Mouse (Mus musculus) forebrain, embryonic 14.5 days (tissue): ENCODE measurements around the gene Frk. TPM values are rescaled to one million over a fixed set of nuclear protein-coding genes. Genes with fewer than 3 reads are reported as not detected.

Source experiments
- ATAC-seq: fragments of 200-750 bp; cut with Nextera tagmentation; 2 replicates; pipeline ENCODE4 v1.8.0; 2017; ENCODE audit warnings: mild to moderate bottlenecking, moderate library complexity
- DNase-seq: peaks from one replicate; pipeline ENCODE4 v3.0.0-alpha.2; 2015; ENCODE audit warnings: low spot score
- H3K27ac ChIP-seq: fragments of 300-500 bp; sonication (generic); 2 replicates; pipeline ENCODE4 v1.5.1; 2014; ENCODE audit warnings: low read depth, mild to moderate bottlenecking, control low read depth, low read length, moderate library complexity
- H3K27me3 ChIP-seq: fragments of 300-500 bp; sonication (generic); replicated peaks from 2 replicates; pipeline ENCODE4 v1.6.1; 2014; ENCODE audit warnings: low read length, control low read depth, mixed read lengths; ENCODE audit not compliant: control insufficient read depth, insufficient read depth
- H3K36me3 ChIP-seq: fragments of 300-500 bp; sonication (generic); 2 replicates; pipeline ENCODE4 v1.6.1; 2014; ENCODE audit warnings: low read length, control low read depth; ENCODE audit not compliant: control insufficient read depth, insufficient read depth
- H3K4me1 ChIP-seq: fragments of 300-500 bp; sonication (generic); 2 replicates; pipeline ENCODE4 v1.6.1; 2014; ENCODE audit warnings: antibody characterized with exemption, low read length, control low read depth; ENCODE audit not compliant: control insufficient read depth, insufficient read depth
- H3K4me2 ChIP-seq: fragments of 300-500 bp; sonication (generic); 2 replicates; pipeline ENCODE4 v1.6.1; 2014; ENCODE audit warnings: mild to moderate bottlenecking, control low read depth, low read length
- H3K4me3 ChIP-seq: fragments of 300-500 bp; sonication (generic); 2 replicates; pipeline ENCODE4 v1.5.1; 2014; ENCODE audit warnings: low read depth, low read length, control low read depth
- H3K9ac ChIP-seq: fragments of 300-500 bp; sonication (generic); 2 replicates; pipeline ENCODE4 v1.6.1; 2014; ENCODE audit warnings: mild to moderate bottlenecking, low read length, control low read depth, moderate library complexity
- H3K9me3 ChIP-seq: fragments of 300-500 bp; sonication (generic); replicated peaks from 2 replicates; pipeline ENCODE4 v1.6.1; 2016; ENCODE audit warnings: low read length, control low read depth, mixed read lengths; ENCODE audit not compliant: control insufficient read depth
- WGBS: fragments of 180-500 bp; shearing (Covaris S2); extraction: QIAGEN DNeasy Blood & Tissue Kit; methylation state at CpG from one replicate; pipeline ENCODE4 v1.1.7; 2014; 5-methylcytosine and 5-hydroxymethylcytosine counted together
- polyA plus RNA-seq: library from polyadenylated mRNA; unstranded; fragments of >200 nt; fragmentation: Nextera tagmentation; extraction: Ambion mirVana; gene quantifications from 2 replicates; pipeline ENCODE4 v1.2.1, GENCODE M21; 2014

The Frk gene
- polyA plus RNA-seq, 1 experiment from 2014 or later: 0.60 TPM

DNA sequence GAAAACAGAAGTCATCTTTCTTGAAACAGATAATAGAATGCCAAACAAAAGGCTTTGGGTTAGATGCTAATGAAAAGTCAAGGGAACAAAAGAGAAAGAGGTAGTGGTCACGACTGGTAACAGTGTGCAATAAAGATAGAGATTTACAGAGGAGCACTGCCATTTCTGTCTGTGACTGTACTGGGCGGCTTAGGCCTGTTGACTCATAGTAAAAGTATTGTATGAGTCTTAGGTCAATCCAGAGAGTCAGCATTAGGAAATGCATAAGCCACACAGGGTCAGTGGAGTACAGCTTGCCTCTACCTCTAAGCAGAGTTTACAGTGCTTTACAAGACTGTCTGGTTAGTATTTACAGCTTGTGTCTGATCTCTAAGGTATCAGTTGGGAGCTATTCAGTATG is 24.6 kb downstream of the Frk start:
- 69% methylated on average over 2 of the region's 2 CpGs for WGBS
- ATAC-seq (no peak), DNase-seq (no peak)
- Histone ChIP-seq H3K27ac (no peak overlapping the region), H3K4me1 (no peaks in the 10 kb centered on the region), H3K27me3 (no peaks in the 10 kb centered on the region), H3K36me3 (no peaks in the 10 kb centered on the region), H3K4me3 (no peak overlapping the region), H3K4me2 (no peak overlapping the region), H3K9me3 (no peaks in the 10 kb centered on the region), H3K9ac (no peak overlapping the region)

DNA sequence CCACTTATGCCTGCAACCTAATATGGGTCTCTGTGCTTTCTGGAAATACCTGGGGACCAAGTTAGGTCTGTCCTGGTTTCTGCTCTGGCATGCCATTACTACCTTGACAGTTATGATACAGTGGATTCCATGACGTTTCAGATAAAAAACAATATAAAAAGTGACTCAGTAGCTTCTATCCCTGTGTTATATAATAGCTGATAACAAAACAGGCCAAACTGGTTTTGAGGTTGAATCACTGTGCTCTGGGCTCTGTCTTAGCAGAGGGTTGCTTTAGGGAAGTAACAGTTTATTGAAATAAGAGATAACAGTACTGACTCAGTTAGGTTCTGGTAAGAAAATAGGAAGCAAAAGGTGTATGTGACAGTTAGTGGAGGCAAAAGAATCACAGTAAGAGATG is 25.4 kb downstream of the Frk start:
- Histone ChIP-seq H3K4me3 (no peak overlapping the region), H3K9ac (no peak overlapping the region), H3K9me3 (no peaks in the 10 kb centered on the region), H3K36me3 (no peaks in the 10 kb centered on the region), H3K27me3 (no peaks in the 10 kb centered on the region), H3K4me2 (no peak overlapping the region), H3K4me1 (no peaks in the 10 kb centered on the region), H3K27ac (no peak overlapping the region)
- no peak for DNase-seq
- ATAC-seq: no peak
- WGBS: 75% methylated on average over 1 of the region's 1 CpGs

DNA sequence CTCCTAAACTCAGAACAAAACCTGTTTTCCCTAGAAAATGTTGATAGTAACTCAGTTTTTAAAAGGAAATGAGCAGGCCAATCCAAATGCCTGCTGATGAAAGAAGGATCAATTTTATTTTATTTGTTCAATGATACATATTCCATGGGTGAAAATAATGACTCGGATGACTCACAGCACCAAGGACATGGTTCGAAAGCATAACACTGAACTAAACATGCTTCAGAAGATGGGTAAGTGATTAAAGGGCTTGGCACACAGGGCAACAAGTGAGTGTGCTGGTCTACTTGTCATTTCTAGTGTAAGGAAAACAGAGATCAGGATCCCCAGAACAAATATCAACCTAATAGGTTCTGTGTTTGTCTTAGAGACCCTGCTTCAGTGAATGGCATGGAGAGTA is 26.1 kb downstream of the Frk start:
- H3K9ac ChIP-seq: no peak overlapping the region
- H3K4me2 ChIP-seq: no peak overlapping the region
- WGBS: 94% methylated on average over 2 of the region's 2 CpGs
- no peaks in the 10 kb centered on the region for H3K36me3 ChIP-seq
- no peak for ATAC-seq
- no peaks in the 10 kb centered on the region for H3K9me3 ChIP-seq
- no peak overlapping the region for H3K27ac ChIP-seq
- H3K4me1 ChIP-seq: no peaks in the 10 kb centered on the region
- no peak overlapping the region for H3K4me3 ChIP-seq
- no peak for DNase-seq
- no peaks in the 10 kb centered on the region for H3K27me3 ChIP-seq

DNA sequence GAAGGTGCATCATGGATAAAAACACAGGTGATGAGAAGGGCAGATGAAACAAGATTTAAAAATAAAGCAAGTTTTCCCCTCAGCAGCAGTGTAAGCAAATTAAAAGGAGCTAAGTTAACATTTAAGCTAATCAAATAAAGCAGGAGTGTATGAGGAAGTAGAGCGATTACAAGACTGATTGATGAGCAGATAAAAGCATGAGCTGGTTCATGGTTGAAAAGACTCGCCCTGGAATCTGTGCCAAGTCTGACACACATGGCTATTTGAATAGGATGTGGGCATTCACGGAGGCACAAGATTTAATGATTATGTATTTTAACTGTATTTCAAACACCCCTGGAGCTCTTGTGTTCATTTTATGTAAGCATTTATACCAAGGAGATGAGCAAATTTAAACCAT is 28.0 kb downstream of the Frk start:
- no peaks in the 10 kb centered on the region for H3K9me3 ChIP-seq
- H3K27ac ChIP-seq: no peak overlapping the region
- H3K36me3 ChIP-seq: no peaks in the 10 kb centered on the region
- ATAC-seq (no peak), DNase-seq (peak; percentile 4)
- WGBS: 63% methylated on average over 3 of the region's 3 CpGs
- H3K4me1 ChIP-seq: no peaks in the 10 kb centered on the region
- H3K4me3 ChIP-seq: no peak overlapping the region
- H3K9ac ChIP-seq: no peak overlapping the region
- H3K27me3 ChIP-seq: no peaks in the 10 kb centered on the region
- H3K4me2 ChIP-seq: no peak overlapping the region

DNA sequence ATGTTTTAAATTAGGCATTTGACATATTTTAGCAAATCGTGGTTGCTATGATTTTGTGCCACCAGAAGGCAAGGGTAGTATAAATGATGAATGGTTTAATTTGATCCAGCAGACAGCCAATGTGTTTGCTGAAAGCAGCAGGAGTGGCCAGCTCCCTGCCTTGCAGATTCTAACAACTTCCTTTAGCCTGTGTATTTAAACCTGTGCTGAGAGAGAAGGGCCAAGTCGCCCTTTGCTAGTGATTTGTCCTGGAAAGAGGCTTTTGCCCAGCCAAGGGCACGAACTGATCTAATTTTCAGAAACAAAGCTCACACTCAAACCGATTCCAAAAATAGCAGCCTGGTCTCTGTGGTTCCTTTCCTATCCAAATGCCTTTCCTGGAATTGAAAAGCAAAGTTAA is 29.4 kb downstream of the Frk start:
- H3K9me3 ChIP-seq: no peaks in the 10 kb centered on the region
- no peak overlapping the region for H3K9ac ChIP-seq
- 60% methylated on average over 4 of the region's 4 CpGs for WGBS
- DNase-seq (no peak), ATAC-seq (no peak)
- no peaks in the 10 kb centered on the region for H3K4me1 ChIP-seq
- no peaks in the 10 kb centered on the region for H3K36me3 ChIP-seq
- no peak overlapping the region for H3K4me2 ChIP-seq
- no peak overlapping the region for H3K4me3 ChIP-seq
- no peaks in the 10 kb centered on the region for H3K27me3 ChIP-seq
- H3K27ac ChIP-seq: no peak overlapping the region

DNA sequence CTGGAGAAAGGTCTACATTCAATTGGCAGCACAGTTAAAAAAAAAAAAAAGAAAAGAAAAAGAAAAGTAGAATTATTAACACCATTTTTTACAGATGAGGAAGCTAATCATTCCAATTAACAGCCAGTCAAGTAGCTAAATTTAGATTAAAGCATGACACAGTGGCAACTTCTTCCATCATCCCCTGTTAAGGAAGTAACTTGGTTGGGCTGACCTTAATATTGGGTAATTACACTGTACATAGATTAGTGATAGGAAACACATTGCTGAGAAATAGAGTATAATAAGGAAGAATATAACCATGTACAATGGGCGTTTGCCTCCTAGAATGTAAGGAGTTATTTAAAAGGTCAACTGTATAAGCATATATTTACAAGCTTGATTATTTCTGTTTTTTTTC is 42.4 kb downstream of the Frk start:
- Histone ChIP-seq H3K36me3 (no peaks in the 10 kb centered on the region), H3K27me3 (no peaks in the 10 kb centered on the region), H3K4me3 (no peak overlapping the region), H3K4me1 (no peaks in the 10 kb centered on the region), H3K9ac (no peak overlapping the region), H3K9me3 (no peaks in the 10 kb centered on the region), H3K27ac (no peak overlapping the region), H3K4me2 (no peak overlapping the region)
- DNase-seq (no peak), ATAC-seq (no peak)
- WGBS: 78% methylated on average over 1 of the region's 1 CpGs

DNA sequence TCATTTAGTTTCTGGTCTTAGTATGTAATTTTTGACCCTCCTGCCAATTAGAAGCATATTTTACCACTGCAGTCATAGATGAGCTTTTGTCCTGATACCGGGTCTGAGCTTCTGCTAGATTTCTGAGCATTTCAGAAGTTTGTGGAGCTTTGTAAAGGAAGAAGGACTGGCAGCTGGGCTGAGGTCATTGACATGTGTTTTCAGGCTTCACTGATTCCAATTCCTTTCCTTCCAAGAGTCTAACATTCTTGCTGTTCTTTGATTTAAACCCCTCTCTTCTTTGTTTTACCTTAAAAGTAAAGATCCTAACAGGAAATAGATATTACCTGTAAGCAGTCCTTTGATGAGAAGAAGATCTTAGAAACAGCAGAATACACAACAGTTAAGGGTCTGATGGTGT is 48.6 kb downstream of the Frk start:
- Histone ChIP-seq H3K4me2 (no peak overlapping the region), H3K27ac (no peak overlapping the region), H3K4me3 (no peak overlapping the region), H3K9me3 (no peaks in the 10 kb centered on the region), H3K4me1 (no peaks in the 10 kb centered on the region), H3K27me3 (no peaks in the 10 kb centered on the region), H3K9ac (no peak overlapping the region), H3K36me3 (no peaks in the 10 kb centered on the region)
- ATAC-seq (no peak), DNase-seq (no peak)
- WGBS: 63% methylated on average over 1 of the region's 1 CpGs

DNA sequence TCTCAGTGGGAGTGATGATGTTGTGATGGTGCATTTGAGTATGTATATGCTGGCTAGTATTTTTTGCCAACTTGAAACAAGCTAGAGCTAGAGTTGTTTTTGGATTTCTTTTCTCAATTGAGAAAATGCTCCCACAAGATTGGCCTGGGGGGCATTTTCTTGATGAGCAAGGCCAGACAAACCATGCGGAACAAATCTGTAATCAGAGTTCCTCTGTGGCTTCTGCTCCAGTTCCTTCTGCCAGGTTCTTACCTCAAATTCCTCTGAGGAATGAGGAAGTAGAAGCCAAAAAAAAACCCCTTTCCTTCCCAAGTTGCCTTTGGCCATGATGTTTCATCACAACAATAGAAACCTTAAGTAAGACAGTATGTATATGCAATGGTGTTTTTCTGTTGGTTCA is 49.3 kb downstream of the Frk start:
- H3K36me3 ChIP-seq: no peaks in the 10 kb centered on the region
- no peaks in the 10 kb centered on the region for H3K4me1 ChIP-seq
- H3K27me3 ChIP-seq: no peaks in the 10 kb centered on the region
- no peak overlapping the region for H3K4me2 ChIP-seq
- H3K9me3 ChIP-seq: no peaks in the 10 kb centered on the region
- 82% methylated on average over 1 of the region's 1 CpGs for WGBS
- no peak for ATAC-seq
- DNase-seq: no peak
- no peak overlapping the region for H3K9ac ChIP-seq
- H3K27ac ChIP-seq: no peak overlapping the region
- no peak overlapping the region for H3K4me3 ChIP-seq

DNA sequence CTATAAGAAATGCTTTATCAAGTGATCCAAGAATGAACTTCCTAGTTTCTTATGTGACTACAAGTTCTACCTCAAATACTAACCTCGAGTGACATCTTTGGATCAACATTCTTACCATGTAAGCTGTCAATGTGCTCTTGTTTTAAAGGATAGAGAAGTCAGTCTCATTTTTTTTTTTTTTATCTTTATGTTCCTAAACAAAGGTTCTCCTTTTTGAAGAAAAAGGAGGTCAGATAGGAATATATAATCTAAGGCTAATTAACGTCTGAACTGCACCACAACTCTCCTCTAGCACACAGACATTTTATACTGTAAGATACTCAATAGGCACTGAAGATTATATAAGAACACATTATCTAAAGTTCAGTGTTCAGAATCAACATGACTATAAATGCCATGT is 57.5 kb downstream of the Frk start:
- Histone ChIP-seq H3K9ac (no peak overlapping the region), H3K9me3 (no peaks in the 10 kb centered on the region), H3K4me2 (no peak overlapping the region), H3K27ac (no peak overlapping the region), H3K4me1 (no peaks in the 10 kb centered on the region), H3K27me3 (no peaks in the 10 kb centered on the region), H3K4me3 (no peak overlapping the region), H3K36me3 (no peaks in the 10 kb centered on the region)
- no peak for ATAC-seq
- 89% methylated on average over 2 of the region's 2 CpGs for WGBS
- DNase-seq: no peak
